Mouse (Mus musculus) frontal cortex, adult 2 months (tissue): ENCODE measurements around the gene Faap20. TPM values are rescaled to one million over a fixed set of nuclear protein-coding genes. Genes with fewer than 3 reads are reported as not detected.

Experiments
- polyA plus RNA-seq: library from polyadenylated mRNA; depleted of rRNA; stranded (reverse); fragments of >200 nt; gene quantifications from 2 replicates; pipeline ENCODE4 v1.2.3, GENCODE M21; 2012; rRNA removed

Gene Faap20
- polyA plus RNA-seq, 1 experiment = 42.9 TPM

Other genes with a start within 250 kb of the Faap20 start
- gene Plch2, start 193.0 kb upstream of the Faap20 start, polyA plus RNA-seq = 89.8 and 98.3 TPM in 2 replicates
- gene Pex10, start 182.8 kb upstream of the Faap20 start, polyA plus RNA-seq = 16.7 and 21.1 TPM in 2 replicates
- 83.4 and 84.4 TPM in 2 replicates for gene Rer1, start 163.4 kb upstream of the Faap20 start, polyA plus RNA-seq
- gene Morn1, start 163.2 kb upstream of the Faap20 start, polyA plus RNA-seq = 18.6 and 22.0 TPM in 2 replicates
- gene Ski, start 27.2 kb upstream of the Faap20 start, polyA plus RNA-seq = 76.4 and 78.3 TPM in 2 replicates
- 217 and 235 TPM in 2 replicates for gene Prkcz, start 111.6 kb downstream of the Faap20 start, polyA plus RNA-seq
- gene Gabrd, start 148.3 kb downstream of the Faap20 start, polyA plus RNA-seq = 88.9 and 107 TPM in 2 replicates
- gene Cfap74, start 159.4 kb downstream of the Faap20 start, polyA plus RNA-seq = 18.6 and 20.5 TPM in 2 replicates
- gene Tmem52, start 219.3 kb downstream of the Faap20 start, polyA plus RNA-seq = 1.0 and 1.2 TPM in 2 replicates
- gene Gnb1, start 241.6 kb downstream of the Faap20 start, polyA plus RNA-seq = 693 and 705 TPM in 2 replicates